Mouse (Mus musculus): ENCODE results near the gene Hs2st1.

The Hs2st1 gene

GRCm38 (mm10) chr3:144379801-144380200, 190.2 kb downstream of the Hs2st1 start:
- no peak for DNase-seq
